In genomic region chr6:32022537-32022869, GRCm38 (mm10) we compare ENCODE assay signal across 29 mouse cellular contexts. TPM values are rescaled to one million over a fixed set of nuclear protein-coding genes. Genes with fewer than 3 reads are reported as not detected.
"Had no signal": no experiment of that assay in that cellular context is flagged by ENCODE, and none has a peak within 500 bp of the region (broad histone marks: within the 10 kb centered on the region; RNA-seq: fewer than 3 reads in every experiment).

No protein-coding gene starts in this region.

- H3K9ac ChIP-seq: liver, postnatal 0 days; lung, embryonic 15.5 days; midbrain, embryonic 12.5 days; neural tube, embryonic 13.5 days; neural tube, embryonic 15.5 days had no signal

- H3K4me3 ChIP-seq: lung, embryonic 15.5 days; midbrain, embryonic 10.5 days; midbrain, embryonic 12.5 days; myocyte; neural tube, embryonic 13.5 days; neural tube, embryonic 15.5 days had no signal

- H3K4me2 ChIP-seq: lung, embryonic 15.5 days; midbrain, embryonic 12.5 days; neural tube, embryonic 13.5 days; neural tube, embryonic 15.5 days had no signal

- ATAC-seq: liver, postnatal 0 days; lung, postnatal 0 days; midbrain, embryonic 16.5 days had no signal

- H3K4me1 ChIP-seq: midbrain, embryonic 10.5 days; midbrain, embryonic 12.5 days had no signal

- H3K27ac ChIP-seq: lung, embryonic 15.5 days; macrophage; midbrain, embryonic 10.5 days; midbrain, embryonic 12.5 days; neural tube, embryonic 13.5 days; neural tube, embryonic 15.5 days had no signal

- DNase-seq: liver, postnatal 0 days; lung, adult 2 months; lung, postnatal 14 days; lung, postnatal 36 days; retina, postnatal 1 day; right cerebral cortex, adult 18-20 months; right cerebral cortex, postnatal 25 days; right cerebral cortex, postnatal 4 days; spleen, adult 18-20 months; thymus, adult 18-20 months; thymus, postnatal 14 days; thymus, postnatal 36 days had no signal

- H3K9me3 ChIP-seq: lung, embryonic 15.5 days; midbrain, embryonic 12.5 days; neural tube, embryonic 13.5 days; neural tube, embryonic 15.5 days had no signal

- H3K27me3 ChIP-seq: lung, embryonic 15.5 days; midbrain, embryonic 12.5 days; neural tube, embryonic 13.5 days; neural tube, embryonic 15.5 days had no signal

- H3K36me3 ChIP-seq: lung, embryonic 15.5 days; midbrain, embryonic 10.5 days; midbrain, embryonic 12.5 days; neural tube, embryonic 13.5 days; neural tube, embryonic 15.5 days had no signal

RNA-seq across cellular contexts. Expression of gene 1700012A03Rik, which starts 27.5 kb away (rescaled TPM):
- total RNA-seq: megakaryocyte, adult 5-6 weeks; megakaryocyte-erythroid progenitor cell, adult 5-6 weeks had no signal
- polyA plus RNA-seq: liver, postnatal 0 days; lung, adult 2 months; lung, embryonic 15.5 days; lung, postnatal 0 days; macrophage; midbrain, embryonic 10.5 days; midbrain, embryonic 12.5 days; midbrain, embryonic 14.5 days; midbrain, embryonic 16.5 days; myocyte; neural tube, embryonic 11.5 days; neural tube, embryonic 13.5 days; neural tube, embryonic 15.5 days; small intestine, adult 2 months; stomach, embryonic 14.5 days; stomach, embryonic 16.5 days; thymus, postnatal 0 days had no signal
